Mouse (Mus musculus) hindbrain, embryonic 10.5 days (tissue): Measurements from ENCODE around the gene Mgst2. TPM values are rescaled to one million over a fixed set of nuclear protein-coding genes. Genes with fewer than 3 reads are reported as not detected.
A peak's percentile ranks its signal among the peaks of the same experiment; 100 is the strongest.

Experiments
- DNase-seq: peaks from one replicate; pipeline ENCODE4 v3.0.0-alpha.2; 2017; ENCODE audit warnings: low spot score
- H3K27ac ChIP-seq: fragments of 300-500 bp; sonication (generic); 2 replicates; pipeline ENCODE4 v1.5.1; 2016; ENCODE audit warnings: mild to moderate bottlenecking, moderate library complexity
- H3K27me3 ChIP-seq: fragments of 300-500 bp; sonication (generic); 2 replicates; pipeline ENCODE4 v1.6.1; 2016; ENCODE audit warnings: mild to moderate bottlenecking; ENCODE audit not compliant: poor library complexity, insufficient read depth, severe bottlenecking
- H3K36me3 ChIP-seq: fragments of 300-500 bp; sonication (generic); 2 replicates; pipeline ENCODE4 v1.6.1; 2016; ENCODE audit warnings: mild to moderate bottlenecking, moderate library complexity
- H3K4me1 ChIP-seq: fragments of 300-500 bp; sonication (generic); replicated peaks from 2 replicates; pipeline ENCODE4 v1.6.1; 2016; ENCODE audit warnings: mild to moderate bottlenecking
- H3K4me3 ChIP-seq: fragments of 300-500 bp; sonication (generic); 2 replicates; pipeline ENCODE4 v1.5.1; 2016; ENCODE audit warnings: mild to moderate bottlenecking, moderate library complexity
- H3K9me3 ChIP-seq: fragments of 300-500 bp; sonication (generic); 2 replicates; pipeline ENCODE4 v1.6.1; 2016; ENCODE audit warnings: mild to moderate bottlenecking, moderate library complexity
- WGBS: fragments of 180-500 bp; shearing (Covaris S2); methylation state at CpG from one replicate; pipeline ENCODE4 v1.1.7; 2016; 5-methylcytosine and 5-hydroxymethylcytosine counted together
- polyA plus RNA-seq: library from polyadenylated mRNA; unstranded; fragments of >200 nt; fragmentation: Nextera tagmentation; extraction: Ambion mirVana; gene quantifications from 2 replicates; pipeline ENCODE4 v1.2.1, GENCODE M21; 2016

Gene Mgst2
- polyA plus RNA-seq, result 0.42 TPM in 1 of 2 replicates, not detected in the other

DNA sequence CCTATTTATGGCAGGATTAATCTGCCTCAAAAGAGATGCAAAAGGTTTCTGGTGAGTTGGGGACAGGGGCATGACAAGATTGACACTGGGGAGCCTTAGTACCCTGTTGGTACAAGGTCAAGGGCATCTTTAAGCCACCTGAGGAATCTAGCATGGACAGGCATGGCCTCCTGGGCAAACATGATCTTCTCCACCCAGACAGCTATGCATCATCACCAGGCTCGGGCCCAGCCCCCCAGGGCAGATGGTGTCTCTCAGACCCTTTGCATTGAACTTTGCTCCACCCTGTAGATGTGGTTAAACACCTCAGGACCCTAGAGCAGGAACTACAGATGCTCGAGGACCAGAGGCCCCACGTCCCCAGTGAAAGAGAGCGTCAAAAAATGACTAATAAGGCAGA is at the start of gene Mgst2:
Gene Mgst2, plus strand, starts transcription at position 301 of the 400 bp plus-strand sequence.
- Histone ChIP-seq H3K27ac (no peak within 1 kb of the TSS), H3K4me1 (peaks cover 10% of the 10 kb centered on the region; the same call in 1 of the 2 replicates), H3K36me3 (no peaks in the 10 kb centered on the region), H3K27me3 (no peaks in the 10 kb centered on the region), H3K4me3 (no peak within 1 kb of the TSS), H3K9me3 (no peaks in the 10 kb centered on the region)
- 73% methylated on average over 4 of the region's 4 CpGs for WGBS
- DNase-seq, result no peak

DNA sequence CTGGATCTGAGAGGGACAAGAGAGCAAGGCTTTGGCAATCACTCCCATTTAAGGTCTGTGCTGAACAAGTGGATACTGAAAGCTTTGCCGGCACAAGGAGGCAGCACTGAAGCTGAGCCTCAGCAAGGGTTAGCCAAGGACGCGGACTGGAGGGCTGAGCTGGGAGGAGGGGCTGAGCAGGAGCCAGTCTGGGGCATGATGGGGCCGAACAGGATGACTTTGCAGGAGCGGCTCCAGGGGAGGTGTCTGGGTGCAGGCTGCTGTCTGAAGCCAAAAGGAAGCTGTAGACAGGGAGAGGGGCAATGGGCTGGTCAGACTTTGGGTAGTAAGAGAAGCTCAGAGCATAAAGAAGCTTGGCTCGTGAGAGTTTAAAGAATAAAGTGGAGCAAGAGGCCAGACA is 48.2 kb upstream of the Mgst2 start:
- H3K4me1 ChIP-seq, result peaks cover 11% of the 10 kb centered on the region; the same call in 1 of the 2 replicates
- H3K27ac ChIP-seq, result peak overlapping the region; percentile 64
- no peak overlapping the region for H3K4me3 ChIP-seq
- WGBS, result 10% methylated on average over 6 of the region's 6 CpGs
- H3K9me3 ChIP-seq, result 0 out of 2 replicates have a peak, but pooled peaks cover 4% of the 10 kb centered on the region
- H3K27me3 ChIP-seq, result no peaks in the 10 kb centered on the region
- peak; percentile 49 for DNase-seq
- H3K36me3 ChIP-seq, result no peaks in the 10 kb centered on the region

DNA sequence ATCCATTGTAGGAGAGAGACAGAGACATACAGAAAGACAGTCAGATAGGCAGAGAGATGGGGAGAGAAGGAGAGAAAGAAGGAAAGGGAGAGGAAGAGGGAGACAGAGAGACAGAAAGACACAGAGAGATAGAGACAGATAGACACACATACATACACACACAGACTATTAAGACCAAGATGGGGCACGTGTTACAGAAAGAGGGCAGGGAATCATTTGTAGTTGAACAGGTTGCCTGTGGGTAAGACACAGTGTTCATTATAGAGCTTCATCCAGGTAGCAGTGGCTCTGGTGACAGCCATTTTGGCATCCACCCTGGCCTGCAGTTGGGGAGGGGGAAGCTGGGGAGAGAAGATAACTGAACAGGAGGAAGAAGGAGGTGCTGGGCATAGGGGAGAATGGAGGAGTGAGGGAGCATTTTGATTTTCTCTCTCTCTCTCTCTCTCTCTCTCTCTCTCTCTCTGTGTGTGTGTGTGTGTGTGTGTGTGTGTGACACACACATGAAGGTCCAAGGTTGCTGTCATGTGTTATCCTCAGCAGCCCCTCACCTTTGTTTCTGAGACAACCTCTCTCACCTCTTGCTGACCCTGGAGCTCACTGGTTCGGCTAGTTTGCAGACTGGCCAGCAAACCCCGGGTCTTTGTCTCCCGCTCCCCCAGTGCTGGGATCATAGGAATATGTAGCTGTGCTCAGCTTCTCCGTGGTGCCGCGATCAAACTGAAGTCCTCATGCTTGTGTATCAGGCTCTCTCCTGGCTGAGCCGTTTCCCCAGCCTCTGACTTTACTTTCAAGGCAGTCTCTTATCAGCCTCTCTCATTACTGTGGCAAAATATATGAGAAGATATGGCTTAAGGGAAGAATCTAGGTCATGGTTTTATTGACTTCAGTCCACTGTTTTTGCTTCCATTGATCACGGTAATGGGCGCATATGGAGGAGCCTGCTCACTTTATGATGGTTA is 47.5 kb upstream of the Mgst2 start:
- no peaks in the 10 kb centered on the region for H3K27me3 ChIP-seq
- WGBS, result 84% methylated on average over 10 of the region's 10 CpGs
- DNase-seq, result no peak
- H3K4me3 ChIP-seq, result no peak overlapping the region
- H3K27ac ChIP-seq, result peak overlapping the region; percentile 64
- 0 out of 2 replicates have a peak, but pooled peaks cover 4% of the 10 kb centered on the region for H3K9me3 ChIP-seq
- peaks cover 11% of the 10 kb centered on the region; the same call in 1 of the 2 replicates for H3K4me1 ChIP-seq
- no peaks in the 10 kb centered on the region for H3K36me3 ChIP-seq

DNA sequence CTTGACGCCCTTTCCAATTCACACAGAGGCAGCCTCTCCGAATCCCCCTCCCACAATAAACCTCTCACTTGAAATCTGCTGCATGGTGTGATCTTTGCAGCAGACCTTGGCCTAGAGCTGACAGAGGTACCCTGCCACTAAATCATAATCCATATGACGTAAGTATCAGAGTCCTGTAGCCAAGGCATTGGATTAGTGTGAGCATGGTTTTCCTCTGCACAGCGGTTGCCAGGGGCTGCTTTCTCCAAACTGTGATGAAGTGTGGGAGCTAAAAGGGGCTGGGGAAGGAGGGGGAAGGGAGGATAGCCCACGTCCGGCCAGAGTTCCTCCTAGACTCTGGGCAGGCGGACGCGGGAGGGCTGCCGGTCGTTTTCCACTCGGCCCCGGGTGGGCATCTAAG is 45.9 kb upstream of the Mgst2 start:
- H3K9me3 ChIP-seq, result 0 out of 2 replicates have a peak, but pooled peaks cover 4% of the 10 kb centered on the region

DNA sequence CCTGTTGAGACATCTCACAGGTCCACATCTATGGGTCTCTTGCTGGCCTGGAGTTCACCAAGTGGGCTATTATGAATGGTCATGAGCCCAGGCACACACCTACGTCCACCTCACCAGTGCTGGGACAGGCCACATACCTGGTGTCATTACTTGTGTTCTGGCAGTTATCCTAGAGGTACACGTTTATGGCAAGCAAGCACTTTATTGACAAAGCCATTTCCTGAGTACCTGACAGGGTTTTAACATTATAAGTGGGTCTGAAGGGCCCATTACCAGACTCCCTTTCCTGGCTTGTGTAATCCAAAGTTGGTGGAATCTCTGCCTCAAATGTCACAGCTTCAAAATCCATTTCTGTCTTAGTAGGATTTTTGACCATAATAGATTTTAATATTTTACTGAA is 36.2 kb upstream of the Mgst2 start:
- 86% methylated on average over 2 of the region's 2 CpGs for WGBS
- no peaks in the 10 kb centered on the region for H3K27me3 ChIP-seq
- H3K27ac ChIP-seq, result no peak overlapping the region
- DNase-seq, result no peak
- H3K36me3 ChIP-seq, result no peaks in the 10 kb centered on the region
- no peak overlapping the region for H3K4me3 ChIP-seq
- no peaks in the 10 kb centered on the region for H3K9me3 ChIP-seq
- H3K4me1 ChIP-seq, result no peaks in the 10 kb centered on the region

More for the DNA sequence above, 45.9 kb upstream of the Mgst2 start:
- Histone ChIP-seq H3K27me3 (no peaks in the 10 kb centered on the region), H3K27ac (peak overlapping the region; percentile 23; the same call in 1 of the 2 replicates), H3K36me3 (no peaks in the 10 kb centered on the region), H3K4me3 (no peak overlapping the region), H3K4me1 (peaks cover 11% of the 10 kb centered on the region; the same call in 1 of the 2 replicates)
- no peak for DNase-seq
- WGBS, result 89% methylated on average over 13 of the region's 13 CpGs

DNA sequence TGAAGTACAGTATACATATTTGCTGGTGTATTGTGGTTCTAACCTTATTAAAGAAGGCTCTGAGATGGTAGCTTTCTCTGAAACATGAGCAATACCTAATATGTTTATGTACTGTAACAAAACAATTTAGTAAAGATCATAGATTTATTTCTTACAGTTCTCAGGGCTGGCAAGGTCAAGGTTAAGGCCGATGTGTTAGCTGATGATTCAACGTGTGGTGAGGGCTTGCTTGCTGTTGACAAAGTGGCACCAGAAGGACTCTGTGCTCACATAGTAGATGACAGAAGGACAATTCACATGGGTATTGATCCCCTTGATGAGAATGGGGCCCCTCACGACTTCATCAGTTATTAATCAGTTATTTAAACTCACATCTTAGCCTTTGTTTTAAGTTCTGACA is 32.4 kb upstream of the Mgst2 start:
- Histone ChIP-seq H3K4me1 (no peaks in the 10 kb centered on the region), H3K4me3 (no peak overlapping the region), H3K27ac (no peak overlapping the region), H3K27me3 (no peaks in the 10 kb centered on the region), H3K36me3 (no peaks in the 10 kb centered on the region), H3K9me3 (peaks cover 7% of the 10 kb centered on the region; the same call in 1 of the 2 replicates)
- 79% methylated on average over 3 of the region's 3 CpGs for WGBS
- no peak for DNase-seq

DNA sequence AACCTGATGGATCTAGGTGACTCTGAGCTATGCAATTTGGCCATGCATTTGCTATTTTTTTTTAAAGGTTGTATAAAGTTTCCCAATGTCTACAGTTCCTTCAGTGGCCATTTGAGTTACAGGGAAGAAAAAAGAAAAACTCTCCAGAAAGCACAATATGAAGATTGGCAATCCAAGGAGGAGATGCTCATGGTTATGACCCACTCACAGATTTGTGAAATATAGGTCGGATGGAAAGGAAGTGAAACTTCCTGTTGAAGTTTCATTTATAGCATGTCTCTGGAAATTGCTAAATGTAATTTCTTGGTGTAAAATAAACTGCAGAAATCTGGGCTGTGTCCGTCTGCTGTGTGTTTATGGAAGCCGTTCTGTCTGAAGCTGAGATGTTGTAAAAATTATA is 31.2 kb upstream of the Mgst2 start:
- Histone ChIP-seq H3K4me3 (no peak overlapping the region), H3K4me1 (no peaks in the 10 kb centered on the region), H3K36me3 (no peaks in the 10 kb centered on the region), H3K27me3 (no peaks in the 10 kb centered on the region), H3K9me3 (peaks cover 15% of the 10 kb centered on the region; the same call in 1 of the 2 replicates), H3K27ac (no peak overlapping the region)
- WGBS, result 85% methylated on average over 3 of the region's 3 CpGs
- no peak for DNase-seq

DNA sequence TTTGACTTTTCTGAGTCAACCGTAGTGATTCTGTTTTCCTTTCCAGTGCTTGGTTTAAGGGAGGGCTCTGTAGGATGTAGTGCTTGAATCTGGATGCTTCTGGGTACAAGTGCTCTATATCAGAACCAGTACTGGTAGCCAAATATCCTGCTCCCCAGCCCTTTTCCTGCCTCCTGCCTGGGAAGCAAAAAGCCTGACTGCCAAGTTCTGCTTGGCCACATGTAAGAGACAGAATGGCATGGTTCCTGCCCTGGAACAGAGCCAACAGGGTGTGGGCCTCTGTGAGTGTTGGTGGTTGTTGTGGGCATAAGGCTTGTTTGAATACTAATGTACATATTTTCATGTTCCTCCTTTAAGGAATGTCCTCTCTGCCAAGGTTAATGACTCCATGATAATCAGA is 29.4 kb upstream of the Mgst2 start:
- Histone ChIP-seq H3K36me3 (no peaks in the 10 kb centered on the region), H3K4me3 (no peak overlapping the region), H3K4me1 (no peaks in the 10 kb centered on the region), H3K27me3 (no peaks in the 10 kb centered on the region), H3K9me3 (peaks cover 15% of the 10 kb centered on the region; the same call in 1 of the 2 replicates), H3K27ac (no peak overlapping the region)
- no peak for DNase-seq
- 93% methylated on average over 1 of the region's 1 CpGs for WGBS

DNA sequence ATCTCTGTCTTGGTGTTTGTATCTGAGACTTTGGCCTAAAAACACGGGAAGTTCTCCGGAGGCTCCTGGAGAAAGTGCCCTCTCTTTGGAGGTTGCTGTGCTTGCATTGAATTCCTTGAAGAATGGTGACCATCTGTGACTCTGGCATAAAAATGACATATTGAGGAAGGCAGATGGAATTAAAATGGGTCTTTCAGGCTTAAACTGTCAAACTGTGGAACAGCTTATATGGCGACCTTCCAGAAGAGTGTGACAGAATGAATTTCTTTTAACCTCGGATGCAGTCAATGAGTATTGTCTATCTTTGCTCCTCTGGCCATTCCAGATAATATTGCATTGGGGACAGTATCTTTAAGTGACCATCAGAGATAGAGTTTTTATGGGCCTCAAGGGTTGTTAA is 28.2 kb upstream of the Mgst2 start:
- Histone ChIP-seq H3K4me3 (no peak overlapping the region), H3K9me3 (peaks cover 15% of the 10 kb centered on the region; the same call in 1 of the 2 replicates), H3K4me1 (no peaks in the 10 kb centered on the region), H3K27me3 (no peaks in the 10 kb centered on the region), H3K36me3 (no peaks in the 10 kb centered on the region), H3K27ac (no peak overlapping the region)
- DNase-seq, result no peak
- 94% methylated on average over 4 of the region's 4 CpGs for WGBS

DNA sequence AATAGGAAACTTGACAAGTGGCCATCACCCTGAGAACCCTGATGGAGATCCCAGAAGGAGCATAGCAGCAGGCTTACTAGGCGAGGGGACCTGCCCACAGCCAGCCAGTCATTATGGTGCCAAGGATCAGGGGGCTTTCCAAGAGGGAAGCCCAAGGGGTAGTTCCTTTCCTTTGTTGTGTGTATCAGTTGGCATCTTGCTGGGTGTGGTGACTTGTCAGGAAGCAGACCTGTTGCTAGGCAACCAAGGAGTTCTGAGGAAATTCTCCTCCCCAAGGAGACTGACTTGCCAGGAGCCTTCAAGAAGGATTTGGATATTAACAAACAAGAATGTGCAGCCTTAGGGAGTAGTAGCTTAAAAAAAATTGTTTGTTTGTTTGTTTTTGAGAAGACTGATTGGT is 25.7 kb upstream of the Mgst2 start:
- Histone ChIP-seq H3K36me3 (no peaks in the 10 kb centered on the region), H3K4me1 (no peaks in the 10 kb centered on the region), H3K27me3 (no peaks in the 10 kb centered on the region), H3K4me3 (no peak overlapping the region), H3K27ac (no peak overlapping the region), H3K9me3 (peaks cover 15% of the 10 kb centered on the region; the same call in 1 of the 2 replicates)
- WGBS, result 59% methylated on average over 1 of the region's 1 CpGs
- DNase-seq, result no peak

DNA sequence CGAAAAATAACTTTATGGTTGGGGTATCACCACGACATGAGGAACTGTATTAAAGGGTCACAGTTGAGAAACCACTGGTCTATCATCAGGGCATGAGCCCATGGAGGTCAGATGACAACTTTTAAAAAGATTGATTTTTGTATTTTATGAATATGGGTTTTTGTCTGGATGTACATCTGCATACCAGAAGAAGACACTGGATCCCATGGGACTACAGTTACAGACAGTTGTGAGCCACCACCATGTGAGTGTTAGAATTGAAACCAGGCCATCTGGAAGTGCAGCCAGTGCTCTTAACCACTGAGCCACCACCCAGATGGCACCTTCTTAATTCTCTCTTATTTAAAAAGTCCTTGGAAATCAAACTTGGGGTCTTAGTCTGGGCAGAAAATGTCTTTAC is 24.2 kb upstream of the Mgst2 start:
- peaks cover 11% of the 10 kb centered on the region; the same call in 1 of the 2 replicates for H3K9me3 ChIP-seq
- H3K4me3 ChIP-seq, result no peak overlapping the region
- no peak overlapping the region for H3K27ac ChIP-seq
- no peaks in the 10 kb centered on the region for H3K27me3 ChIP-seq
- no peak for DNase-seq
- no peaks in the 10 kb centered on the region for H3K36me3 ChIP-seq
- H3K4me1 ChIP-seq, result no peaks in the 10 kb centered on the region
- WGBS, result 81% methylated on average over 2 of the region's 2 CpGs

DNA sequence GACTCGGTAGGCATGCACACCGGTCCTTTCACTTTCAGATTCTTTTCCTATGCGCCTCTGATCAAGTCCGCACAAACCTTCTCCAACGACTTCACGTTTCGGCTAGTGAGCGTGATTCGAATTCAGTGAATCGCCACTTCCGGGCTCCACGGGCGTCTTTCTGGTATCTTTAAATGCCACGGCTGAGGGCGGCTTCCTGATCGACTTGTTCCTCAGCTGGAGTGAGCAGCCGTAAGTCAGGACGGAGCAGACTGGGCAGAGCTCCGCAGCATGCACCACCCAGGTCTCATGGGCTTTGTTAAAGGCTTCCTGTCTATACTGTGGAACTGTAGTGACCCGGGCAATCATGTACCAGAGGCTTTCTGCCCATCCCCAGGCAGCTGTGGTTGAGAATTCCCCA is 23.5 kb upstream of the Mgst2 start:
- 0 out of 2 replicates have a peak, but pooled peaks cover 7% of the 10 kb centered on the region for H3K9me3 ChIP-seq
- H3K27ac ChIP-seq, result no peak overlapping the region
- DNase-seq, result no peak
- WGBS, result 92% methylated on average over 20 of the region's 20 CpGs
- no peaks in the 10 kb centered on the region for H3K27me3 ChIP-seq
- H3K4me3 ChIP-seq, result no peak overlapping the region
- no peaks in the 10 kb centered on the region for H3K36me3 ChIP-seq
- H3K4me1 ChIP-seq, result 0 out of 2 replicates have a peak, but pooled peaks cover under 1% of the 10 kb centered on the region

DNA sequence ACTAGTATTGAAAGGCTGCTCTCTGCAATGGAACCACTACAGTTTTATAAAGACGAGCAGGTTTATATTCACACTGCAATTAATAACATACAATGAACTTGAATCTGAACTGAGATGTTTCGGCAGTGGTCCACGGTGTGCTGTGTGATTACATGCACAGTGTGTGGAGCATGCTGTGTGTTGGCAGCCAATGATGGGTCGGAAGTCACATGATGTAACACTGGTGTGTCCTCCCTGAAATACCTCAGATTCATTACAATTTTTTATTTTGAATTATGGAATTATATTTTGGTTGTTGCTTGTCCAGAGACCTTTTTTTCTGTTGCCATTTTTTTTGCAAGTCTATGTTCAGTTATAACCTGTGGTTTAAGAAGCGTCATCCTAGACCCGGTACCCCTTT is 22.8 kb upstream of the Mgst2 start:
- Histone ChIP-seq H3K36me3 (no peaks in the 10 kb centered on the region), H3K9me3 (0 out of 2 replicates have a peak, but pooled peaks cover 7% of the 10 kb centered on the region), H3K4me3 (no peak overlapping the region), H3K4me1 (0 out of 2 replicates have a peak, but pooled peaks cover 3% of the 10 kb centered on the region), H3K27me3 (no peaks in the 10 kb centered on the region), H3K27ac (no peak overlapping the region)
- no peak for DNase-seq
- WGBS, result 92% methylated on average over 6 of the region's 6 CpGs
